Mouse (Mus musculus) brain, adult 2 months (tissue): ENCODE measurements around the gene Pomgnt2.
"Not testable (repeated sequence)": the region's sequence is repeated elsewhere in the genome, so short reads cannot be mapped to it uniquely, and the experiment has no call there.

ENCODE experiments used
- DNase-seq: peaks from one replicate; pipeline ENCODE4 v3.0.0; 2011; ENCODE audit warnings: low read depth, low spot score

Gene Pomgnt2

GRCm38 (mm10) chr9:121997010-121997409 lies at the start of gene Pomgnt2:
Gene Pomgnt2, minus strand, starts transcription at chr9:121997110.
- DNase-seq: no peak

DNA sequence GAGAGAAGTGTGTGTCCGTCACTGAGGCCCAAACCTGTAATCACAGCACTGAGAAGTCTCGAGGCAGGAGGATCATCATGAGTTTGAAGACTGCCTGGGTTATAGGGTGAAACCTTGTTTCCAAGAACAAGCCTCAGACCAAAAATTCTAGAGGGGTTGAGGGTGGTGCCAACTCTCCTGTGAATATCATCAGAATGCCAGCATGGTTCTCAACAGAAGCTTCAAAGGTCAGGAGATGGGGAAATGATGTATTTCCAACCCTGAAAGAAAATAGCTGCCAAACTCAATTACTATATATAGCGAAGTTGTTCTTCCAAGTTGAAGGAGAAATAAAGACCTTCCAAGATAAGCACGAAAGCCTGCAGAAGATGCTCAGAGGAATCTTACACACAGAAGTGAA lies 42.9 kb upstream of the Pomgnt2 start:
- DNase-seq: peak; percentile 81

DNA sequence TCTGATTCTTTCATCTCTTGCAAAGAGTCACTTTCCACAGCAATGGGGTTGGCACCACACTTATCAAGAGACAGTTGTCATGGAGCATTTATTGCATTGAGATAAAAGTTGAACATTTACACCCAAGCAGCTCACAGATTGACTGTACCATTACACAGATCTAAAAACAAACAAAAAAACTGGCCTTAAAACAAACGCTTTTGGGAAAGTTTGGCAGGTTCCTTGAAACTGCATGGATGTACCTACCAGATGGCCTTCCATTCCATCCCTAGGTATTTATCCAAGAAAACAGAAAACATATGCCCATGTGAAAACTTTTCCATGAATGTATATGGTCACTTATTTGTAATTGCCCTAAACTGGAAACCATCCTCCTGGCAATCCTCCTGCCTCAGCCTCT lies 41.7 kb upstream of the Pomgnt2 start:
- peak; percentile 65 for DNase-seq

- DNase-seq: no peak
Measured at GRCm38 (mm10) chr9:122036496-122037054, 39.7 kb upstream of the Pomgnt2 start.

DNA sequence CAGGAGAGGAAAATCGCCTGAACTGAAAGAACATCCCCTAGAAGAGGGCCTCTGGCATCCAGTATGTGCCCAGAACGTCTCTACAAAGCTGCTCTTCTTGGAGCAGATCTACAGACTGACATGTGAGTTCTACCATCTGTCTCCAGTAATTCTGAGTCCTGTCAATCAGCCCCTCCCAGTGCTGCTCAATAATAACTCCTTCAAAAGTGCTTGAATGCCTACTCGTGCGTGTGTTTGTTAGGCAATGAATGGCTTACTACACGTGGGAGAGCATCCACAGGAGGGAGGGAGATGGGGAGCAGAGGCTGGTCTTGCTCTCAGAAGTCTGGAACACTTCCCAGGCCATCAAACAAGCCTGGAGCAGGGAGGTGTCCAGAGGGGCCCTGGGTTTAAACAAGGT lies 38.9 kb upstream of the Pomgnt2 start:
- DNase-seq: peak; percentile 52

DNA sequence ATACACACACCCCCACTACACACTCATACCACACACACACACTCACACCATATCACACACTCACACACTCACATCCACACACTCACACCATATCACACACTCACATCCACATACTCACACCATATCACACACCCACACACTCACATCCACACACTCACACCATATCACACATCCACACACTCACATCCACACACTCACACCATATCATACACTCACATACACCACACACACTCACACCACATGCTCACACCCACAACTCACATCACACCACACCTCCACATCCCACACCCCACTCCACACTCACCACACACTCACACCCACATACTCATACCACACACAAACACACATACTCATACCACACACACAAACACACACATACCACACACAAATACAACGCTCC lies 38.0 kb upstream of the Pomgnt2 start:
- no peak for DNase-seq

DNA sequence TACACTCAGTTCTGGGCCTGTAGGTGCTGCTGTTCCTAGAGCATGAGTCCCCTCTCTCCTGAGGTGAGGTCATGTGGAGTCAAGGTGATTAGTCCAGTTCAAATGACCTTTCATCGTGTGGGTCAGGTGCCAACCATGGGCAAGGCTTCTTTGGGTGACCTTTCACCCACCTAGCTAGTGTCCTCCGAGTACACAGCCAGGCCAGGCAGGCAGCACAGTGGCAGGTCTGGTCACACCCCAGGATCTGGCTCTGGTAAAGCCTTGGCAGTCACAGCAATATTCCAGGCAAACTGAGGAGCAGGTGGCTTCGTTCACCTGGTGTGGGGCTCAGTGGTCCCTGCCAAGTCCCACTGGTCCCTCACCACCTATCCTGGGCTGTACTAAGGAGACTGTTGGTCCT lies 35.2 kb upstream of the Pomgnt2 start:
- peak; percentile 96 for DNase-seq

- DNase-seq: no peak
Measured at GRCm38 (mm10) chr9:122030706-122031105, 33.8 kb upstream of the Pomgnt2 start.

- DNase-seq: no peak
Measured at GRCm38 (mm10) chr9:122029765-122030164, 32.9 kb upstream of the Pomgnt2 start.

GRCm38 (mm10) chr9:122027914-122028745 lies 31.2 kb upstream of the Pomgnt2 start:
- no peak for DNase-seq

GRCm38 (mm10) chr9:122027081-122027913 lies 30.4 kb upstream of the Pomgnt2 start:
- DNase-seq: peak; percentile 98

- DNase-seq: no peak
Measured at GRCm38 (mm10) chr9:122025855-122026590, 29.1 kb upstream of the Pomgnt2 start.

- DNase-seq: no peak
Measured at GRCm38 (mm10) chr9:122024419-122024818, 27.5 kb upstream of the Pomgnt2 start.

GRCm38 (mm10) chr9:122023873-122024272 lies 27.0 kb upstream of the Pomgnt2 start:
- DNase-seq: no peak

DNA sequence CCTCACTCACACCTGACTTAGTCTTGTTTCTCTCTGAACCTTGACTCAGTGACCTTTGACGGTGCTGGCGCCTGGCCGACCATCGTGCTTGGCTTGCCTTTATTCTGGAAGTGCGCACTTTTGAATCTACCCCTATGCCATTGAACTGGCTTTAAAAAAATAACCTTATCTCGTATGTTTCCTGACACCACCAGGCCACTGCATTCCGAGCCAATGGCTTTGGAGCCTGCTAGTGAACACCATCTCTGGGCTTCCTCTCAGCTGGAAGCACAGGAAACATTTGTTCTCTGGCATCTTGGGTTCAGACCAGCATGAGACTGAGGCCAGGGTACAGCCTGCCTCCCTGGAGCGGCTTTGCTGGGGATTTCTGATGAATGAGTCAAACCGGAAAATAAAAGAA lies 25.9 kb upstream of the Pomgnt2 start:
- peak; percentile 92 for DNase-seq

GRCm38 (mm10) chr9:122021581-122021980 lies 24.7 kb upstream of the Pomgnt2 start:
- DNase-seq: no peak

- DNase-seq: not testable (repeated sequence)
Measured at GRCm38 (mm10) chr9:122021171-122021570, 24.3 kb upstream of the Pomgnt2 start.

- DNase-seq: no peak
Measured at GRCm38 (mm10) chr9:122020321-122020720, 23.4 kb upstream of the Pomgnt2 start.

DNA sequence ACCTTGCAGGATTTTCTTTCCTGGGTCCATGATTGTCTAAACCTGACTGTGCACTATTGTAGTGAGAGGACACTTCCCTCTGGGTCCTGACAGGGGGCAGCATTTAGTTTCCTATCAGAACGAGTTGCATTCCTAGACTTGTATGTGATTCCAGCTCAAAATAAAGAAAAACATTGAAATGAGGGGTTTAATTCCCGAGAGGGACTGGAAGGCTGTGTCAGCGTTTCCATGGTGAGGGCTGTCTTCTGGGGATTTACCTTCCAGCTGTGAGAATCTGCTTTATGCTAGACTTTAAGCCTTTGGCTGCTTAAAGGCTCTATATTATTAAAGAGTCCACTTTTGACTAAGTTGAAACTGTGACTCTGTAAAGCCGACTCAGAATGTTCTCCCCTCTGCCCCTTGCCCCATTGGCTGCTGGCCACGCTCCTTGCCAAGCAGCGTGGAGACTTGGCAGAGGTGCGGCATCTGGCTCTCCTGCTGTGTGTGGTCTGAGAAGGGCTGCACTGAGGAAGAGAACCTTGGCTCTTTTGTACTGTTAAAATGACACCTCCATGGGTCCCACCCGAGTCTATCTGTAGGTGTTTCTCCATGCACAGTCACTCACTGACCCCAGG lies 22.0 kb upstream of the Pomgnt2 start:
- DNase-seq: peak; percentile 90

DNA sequence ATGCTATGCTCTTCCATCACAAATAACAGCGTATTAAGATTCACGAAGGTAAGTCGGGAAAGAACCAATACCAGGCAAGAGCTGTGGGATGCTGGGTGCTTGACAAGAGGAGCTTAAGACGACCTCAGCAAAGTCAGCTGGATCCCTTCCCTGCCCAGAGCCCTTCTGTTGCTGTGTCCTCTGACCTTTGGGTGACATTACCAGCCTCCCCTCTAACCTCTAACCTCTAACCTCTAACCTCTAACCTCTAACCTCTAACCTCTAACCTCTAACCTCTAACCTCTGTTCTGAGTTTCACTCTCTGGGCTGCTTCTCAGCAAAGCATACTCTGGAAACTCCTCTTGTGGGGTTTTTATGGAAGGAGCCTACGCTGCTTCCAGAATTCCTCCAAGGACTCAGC lies 21.2 kb upstream of the Pomgnt2 start:
- DNase-seq: no peak

- DNase-seq: peak; percentile 85
Measured at GRCm38 (mm10) chr9:122014241-122014667, 17.3 kb upstream of the Pomgnt2 start.
